Mouse (Mus musculus) liver, embryonic 14.5 days (tissue): Measurements from ENCODE around the gene 2900026A02Rik. TPM values are rescaled to one million over a fixed set of nuclear protein-coding genes. Genes with fewer than 3 reads are reported as not detected.

Experiments
- ATAC-seq: fragments of 200-750 bp; cut with Nextera tagmentation; 2 replicates; pipeline ENCODE4 v1.8.0; 2017; ENCODE audit warnings: moderate number of reproducible peaks, mild to moderate bottlenecking, moderate library complexity; ENCODE audit not compliant: insufficient read depth
- DNase-seq, 3 experiments: peaks; one replicate each; pipeline ENCODE4 v3.0.0-alpha.2; 2012 to 2013; ENCODE audit warnings: low read depth in 3 of 3, low spot score in 3 of 3
- H3K27ac ChIP-seq: fragments of 300-500 bp; sonication (generic); 2 replicates; pipeline ENCODE4 v1.5.1; 2014; ENCODE audit warnings: moderate library complexity, mild to moderate bottlenecking, control low read depth, inconsistent platforms
- H3K27me3 ChIP-seq: fragments of 300-500 bp; sonication (generic); 2 replicates; pipeline ENCODE4 v1.6.1; 2014; ENCODE audit warnings: mild to moderate bottlenecking, low read length, moderate library complexity; ENCODE audit not compliant: control insufficient read depth, insufficient read depth
- H3K36me3 ChIP-seq: fragments of 300-500 bp; sonication (generic); replicated peaks from 2 replicates; pipeline ENCODE4 v1.6.1; 2014; ENCODE audit warnings: low read depth; ENCODE audit not compliant: control insufficient read depth, insufficient read depth
- H3K4me1 ChIP-seq, 2 experiments: fragments of 200-500 bp in 1 of 2; fragments of 300-500 bp in 1 of 2; sonication (generic) in 1 of 2; replicated peaks; 2 replicates each; pipeline ENCODE4 v1.6.1; 2012 to 2014; ENCODE audit warnings: antibody characterized with exemption in 1 of 2, inconsistent platforms in 1 of 2, low read length in 1 of 2; ENCODE audit not compliant: control insufficient read depth in 2 of 2, insufficient read depth in 2 of 2
- H3K4me2 ChIP-seq: fragments of 300-500 bp; sonication (generic); 2 replicates; pipeline ENCODE4 v1.6.1; 2014; ENCODE audit warnings: low read depth, mild to moderate bottlenecking, control low read depth, moderate library complexity
- H3K4me3 ChIP-seq, 2 experiments: fragments of 200-500 bp in 1 of 2; fragments of 300-500 bp in 1 of 2; sonication (generic) in 1 of 2; 2 replicates each; pipeline ENCODE4 v1.5.1; 2012 to 2014; ENCODE audit warnings: low read depth in 2 of 2, low read length in 2 of 2, mild to moderate bottlenecking in 2 of 2, control low read depth in 1 of 2, inconsistent platforms in 1 of 2, moderate library complexity in 1 of 2; ENCODE audit not compliant: insufficient read depth in 1 of 2
- H3K9ac ChIP-seq: fragments of 300-500 bp; sonication (generic); replicated peaks from 2 replicates; pipeline ENCODE4 v1.6.1; 2014; ENCODE audit warnings: mild to moderate bottlenecking, control low read depth, moderate library complexity
- H3K9me3 ChIP-seq: fragments of 300-500 bp; sonication (generic); 2 replicates; pipeline ENCODE4 v1.6.1; 2016; ENCODE audit warnings: low read length, mixed read lengths; ENCODE audit not compliant: control insufficient read depth
- CTCF ChIP-seq: IDR thresholded peaks from 2 replicates; pipeline ENCODE4 v1.5.1; 2016; ENCODE audit warnings: antibody characterized with exemption, low read depth, control low read depth
- EP300 ChIP-seq: IDR thresholded peaks from 2 replicates; pipeline ENCODE4 v1.6.1; 2016; ENCODE audit warnings: antibody characterized with exemption, low read depth
- WGBS: fragments of 180-500 bp; shearing (Covaris S2); extraction: QIAGEN DNeasy Blood & Tissue Kit; methylation state at CpG from one replicate; pipeline ENCODE4 v1.1.7; 2014; ENCODE audit not compliant: insufficient replicate concordance; 5-methylcytosine and 5-hydroxymethylcytosine counted together
- polyA plus RNA-seq, 2 experiments: library from polyadenylated mRNA; depleted of rRNA in 1 of 2; stranded (reverse) in 1 of 2; unstranded in 1 of 2; fragments of >200 nt; fragmentation: Nextera tagmentation in 1 of 2; extraction: Ambion mirVana in 1 of 2; gene quantifications; 2 replicates each; pipeline versions ENCODE4 v1.2.1 to v1.2.3; 2012 to 2014

The 2900026A02Rik gene
- polyA plus RNA-seq, 2 experiments = 0.63 to 1.1 TPM

GRCm38 (mm10) chr5:113070017-113070416, 151.0 kb downstream of the 2900026A02Rik start, which contains the start of gene Crybb2:
Gene Crybb2, minus strand, starts transcription at chr5:113070117.
- TF ChIP-seq CTCF = no peak
- no peak for TF ChIP-seq EP300
- no peaks in the 10 kb centered on the region for H3K4me1 ChIP-seq
- no peaks in the 10 kb centered on the region for H3K27me3 ChIP-seq

GRCm38 (mm10) chr5:113054308-113054707, 166.7 kb downstream of the 2900026A02Rik start:
- no peak overlapping the region for H3K27ac ChIP-seq
- TF ChIP-seq CTCF (peak; percentile 95), EP300 (no peak)
- H3K4me3 ChIP-seq = no peak overlapping the region

More at GRCm38 (mm10) chr5:113070017-113070416, 151.0 kb downstream of the 2900026A02Rik start, which contains the start of gene Crybb2:
- H3K36me3 ChIP-seq = no peaks in the 10 kb centered on the region
- no peak within 1 kb of the TSS for H3K9ac ChIP-seq
- no peak within 1 kb of the TSS for H3K4me2 ChIP-seq
- H3K27ac ChIP-seq = no peak within 1 kb of the TSS
- no peaks in the 10 kb centered on the region for H3K9me3 ChIP-seq
- ATAC-seq (no peak), DNase-seq (no peak)
- H3K4me3 ChIP-seq = no peak within 1 kb of the TSS

GRCm38 (mm10) chr5:113050581-113051185, 170.4 kb downstream of the 2900026A02Rik start:
- H3K36me3 ChIP-seq = no peaks in the 10 kb centered on the region
- 50% methylated on average over 7 of the region's 7 CpGs for WGBS
- no peak for ATAC-seq

More at GRCm38 (mm10) chr5:113054308-113054707, 166.7 kb downstream of the 2900026A02Rik start:
- DNase-seq = peak in 2 of 3 experiments; percentile 6 to 16
- WGBS = 6% methylated on average over 16 of the region's 16 CpGs
- H3K27me3 ChIP-seq = no peaks in the 10 kb centered on the region
- no peak overlapping the region for H3K4me2 ChIP-seq
- no peak for ATAC-seq
- no peaks in the 10 kb centered on the region for H3K9me3 ChIP-seq
- no peaks in the 10 kb centered on the region for H3K4me1 ChIP-seq
- no peaks in the 10 kb centered on the region for H3K36me3 ChIP-seq
- no peak overlapping the region for H3K9ac ChIP-seq

GRCm38 (mm10) chr5:113049876-113050275, 171.2 kb downstream of the 2900026A02Rik start:
- Histone ChIP-seq H3K4me2 (no peak overlapping the region), H3K4me3 (no peak overlapping the region), H3K4me1 (no peaks in the 10 kb centered on the region), H3K9me3 (no peaks in the 10 kb centered on the region), H3K27ac (no peak overlapping the region), H3K36me3 (no peaks in the 10 kb centered on the region), H3K9ac (no peak overlapping the region), H3K27me3 (no peaks in the 10 kb centered on the region)
- TF ChIP-seq EP300 (no peak), CTCF (no peak)
- no peak for DNase-seq
- ATAC-seq = no peak

More at GRCm38 (mm10) chr5:113050581-113051185, 170.4 kb downstream of the 2900026A02Rik start:
- Histone ChIP-seq H3K27ac (no peak overlapping the region), H3K9me3 (no peaks in the 10 kb centered on the region), H3K27me3 (no peaks in the 10 kb centered on the region), H3K4me3 (no peak overlapping the region), H3K4me1 (no peaks in the 10 kb centered on the region), H3K9ac (no peak overlapping the region), H3K4me2 (no peak overlapping the region)
- no peak for TF ChIP-seq EP300
- TF ChIP-seq CTCF = no peak
- DNase-seq = no peak

GRCm38 (mm10) chr5:113045511-113046273, 175.3 kb downstream of the 2900026A02Rik start:
- H3K27me3 ChIP-seq = no peaks in the 10 kb centered on the region
- WGBS = 65% methylated on average over 10 of the region's 10 CpGs
- no peak overlapping the region for H3K27ac ChIP-seq
- no peak overlapping the region for H3K9ac ChIP-seq
- no peak for ATAC-seq
- H3K4me2 ChIP-seq = no peak overlapping the region
- H3K4me1 ChIP-seq = no peaks in the 10 kb centered on the region
- no peak for TF ChIP-seq EP300
- TF ChIP-seq CTCF = no peak
- DNase-seq = no peak
- H3K9me3 ChIP-seq = no peaks in the 10 kb centered on the region
- H3K4me3 ChIP-seq = no peak overlapping the region
- H3K36me3 ChIP-seq = no peaks in the 10 kb centered on the region
